Mouse (Mus musculus) frontal cortex, postnatal 36 days (tissue): ENCODE data around the gene Pkd1.

ENCODE experiments used
- DNase-seq, 2 experiments: peaks; one replicate each; pipeline ENCODE4 v3.0.0; 2022; ENCODE audit warnings: low spot score in 2 of 2

The Pkd1 gene

DNA sequence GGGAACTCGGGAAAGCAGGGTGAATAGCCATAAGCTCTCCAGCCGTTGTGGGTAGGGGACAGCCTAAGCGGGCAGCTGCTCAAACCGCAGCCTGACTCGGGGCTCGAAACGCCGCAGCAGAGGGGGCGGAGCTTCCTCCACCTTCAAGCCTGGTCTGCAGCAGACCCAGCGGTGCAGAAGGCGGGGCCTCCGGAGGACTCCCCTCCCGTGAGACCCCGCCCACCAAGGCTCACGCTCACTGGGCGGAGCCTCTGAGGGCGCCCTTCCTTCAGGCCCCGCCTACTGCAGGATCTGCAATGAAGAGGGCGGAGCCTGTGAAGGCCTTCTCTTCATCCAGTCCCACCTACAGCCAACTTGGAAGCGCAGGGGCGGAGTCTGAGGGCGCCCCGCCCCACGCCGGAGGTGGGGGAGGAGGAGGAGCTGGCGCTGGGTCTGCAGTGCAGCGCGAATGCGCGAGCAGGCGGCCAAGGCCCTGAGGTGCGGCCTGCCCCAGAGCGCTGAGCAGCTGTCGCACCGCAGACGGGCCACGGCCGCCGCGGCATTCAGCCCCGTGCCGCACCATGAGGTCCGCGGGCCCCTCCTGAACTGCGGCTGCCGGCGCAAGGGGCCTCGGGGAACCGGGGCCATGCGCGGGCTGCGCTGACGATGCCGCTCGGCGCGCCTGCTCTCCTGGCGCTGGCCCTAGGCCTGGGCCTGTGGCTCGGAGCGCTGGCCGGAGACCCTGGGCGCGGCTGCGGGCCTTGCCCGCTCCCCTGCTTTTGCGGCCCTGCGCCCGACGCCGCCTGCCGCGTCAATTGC is at the start of gene Pkd1:
Gene Pkd1, plus strand, starts transcription at position 217 of the 798 bp plus-strand sequence.
- DNase-seq: peak; percentile 94 to 98

DNA sequence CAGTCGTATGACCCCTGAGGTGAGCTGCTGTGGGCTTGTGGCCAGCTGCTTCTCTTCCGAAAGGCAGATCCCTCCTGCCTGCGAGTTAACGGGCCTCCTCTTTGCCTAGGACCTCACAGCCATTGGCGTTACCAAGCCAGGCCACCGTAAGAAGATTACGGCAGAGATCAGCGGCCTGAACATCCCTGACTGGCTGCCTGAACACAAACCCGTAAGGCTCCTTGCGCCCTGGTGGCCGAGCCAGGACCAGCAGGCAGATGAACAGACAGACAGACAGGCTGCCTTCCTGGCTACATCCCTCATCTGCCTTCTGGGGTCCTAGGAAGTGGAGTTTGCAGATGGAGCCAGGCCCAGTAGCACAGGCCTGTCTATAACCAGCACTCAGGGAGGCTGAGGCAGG is 47.4 kb upstream of the Pkd1 start:
- DNase-seq: no peak

DNA sequence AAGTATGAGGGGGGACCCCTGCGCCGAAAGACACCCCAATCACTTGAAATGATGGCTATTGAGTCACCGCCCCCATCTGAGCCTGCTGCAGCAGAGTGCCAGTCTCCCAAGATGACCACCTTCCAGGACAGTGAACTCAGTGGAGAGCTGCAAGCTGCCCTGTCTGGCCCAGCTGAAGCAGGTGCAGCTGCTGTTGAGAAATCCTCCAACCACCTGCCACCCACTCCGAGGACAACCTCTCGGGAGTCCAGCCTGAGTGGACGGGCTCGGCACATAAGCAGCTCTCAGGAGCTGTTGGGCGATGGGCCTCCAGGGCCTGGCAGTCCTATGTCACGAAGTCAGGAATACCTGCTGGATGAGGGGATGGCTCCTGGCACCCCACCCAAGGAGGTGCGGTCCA is 45.5 kb upstream of the Pkd1 start:
- DNase-seq: no peak

DNA sequence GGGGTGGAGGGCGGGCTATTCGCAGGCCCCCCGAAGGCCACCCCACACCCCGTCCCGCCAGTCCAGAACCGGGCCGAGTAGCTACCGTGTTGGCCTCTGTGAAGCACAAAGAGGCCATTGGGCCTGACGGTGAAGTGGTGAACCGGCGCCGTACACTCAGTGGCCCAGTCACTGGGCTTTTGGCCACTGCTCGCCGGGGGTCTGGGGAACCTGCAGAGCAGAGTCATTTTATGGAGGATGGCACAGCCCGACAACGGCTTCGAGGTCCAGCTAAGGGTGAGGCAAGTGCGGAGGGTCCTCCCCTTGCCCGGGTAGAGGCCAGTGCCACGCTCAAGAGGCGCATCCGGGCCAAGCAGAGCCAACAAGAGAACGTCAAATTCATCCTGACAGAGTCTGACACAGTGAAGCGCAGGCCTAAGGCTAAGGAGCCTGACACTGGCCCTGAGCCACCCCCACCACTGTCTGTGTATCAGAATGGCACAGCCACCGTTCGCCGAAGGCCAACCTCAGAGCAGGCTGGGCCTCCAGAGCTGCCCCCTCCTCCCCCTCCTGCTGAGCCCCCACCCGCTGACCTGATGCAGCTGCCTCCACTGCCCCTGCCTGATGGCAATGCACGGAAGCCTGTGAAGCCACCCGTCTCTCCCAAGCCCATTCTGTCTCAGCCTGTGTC is 44.2 kb upstream of the Pkd1 start:
- DNase-seq: no peak

DNA sequence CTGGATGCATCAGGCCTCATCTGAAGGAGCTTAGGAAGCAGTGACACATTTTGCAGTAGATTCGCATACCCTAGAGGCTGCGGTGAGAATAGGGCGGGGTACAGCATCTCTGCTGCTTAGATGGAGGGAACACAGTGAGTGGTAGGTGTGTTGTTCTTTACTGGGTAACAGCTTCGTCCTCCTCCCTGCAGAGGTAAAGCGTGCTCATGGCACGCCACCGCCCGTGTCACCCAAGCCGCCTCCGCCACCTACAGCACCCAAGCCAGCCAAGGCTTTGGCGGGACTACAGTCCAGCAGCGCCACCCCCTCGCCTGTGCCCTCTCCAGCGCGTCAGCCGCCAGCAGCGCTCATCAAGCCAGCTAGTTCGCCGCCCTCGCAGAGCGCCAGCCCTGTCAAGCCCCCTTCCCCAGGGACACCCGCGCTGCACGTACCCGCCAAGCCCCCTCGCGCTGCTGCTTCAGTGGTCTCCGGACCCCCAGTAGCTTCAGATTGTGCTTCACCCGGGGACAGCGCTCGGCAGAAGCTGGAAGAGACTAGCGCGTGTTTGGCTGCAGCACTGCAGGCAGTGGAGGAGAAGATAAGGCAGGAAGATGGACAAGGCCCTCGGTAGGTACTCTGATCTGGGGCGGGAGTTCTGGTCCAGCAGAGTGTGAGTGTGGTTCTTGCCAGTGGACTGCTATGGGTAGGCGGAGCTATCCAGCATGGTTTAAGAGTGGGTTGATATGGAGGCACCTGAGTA is 43.1 kb upstream of the Pkd1 start:
- peak; percentile 71 to 76 for DNase-seq

DNA sequence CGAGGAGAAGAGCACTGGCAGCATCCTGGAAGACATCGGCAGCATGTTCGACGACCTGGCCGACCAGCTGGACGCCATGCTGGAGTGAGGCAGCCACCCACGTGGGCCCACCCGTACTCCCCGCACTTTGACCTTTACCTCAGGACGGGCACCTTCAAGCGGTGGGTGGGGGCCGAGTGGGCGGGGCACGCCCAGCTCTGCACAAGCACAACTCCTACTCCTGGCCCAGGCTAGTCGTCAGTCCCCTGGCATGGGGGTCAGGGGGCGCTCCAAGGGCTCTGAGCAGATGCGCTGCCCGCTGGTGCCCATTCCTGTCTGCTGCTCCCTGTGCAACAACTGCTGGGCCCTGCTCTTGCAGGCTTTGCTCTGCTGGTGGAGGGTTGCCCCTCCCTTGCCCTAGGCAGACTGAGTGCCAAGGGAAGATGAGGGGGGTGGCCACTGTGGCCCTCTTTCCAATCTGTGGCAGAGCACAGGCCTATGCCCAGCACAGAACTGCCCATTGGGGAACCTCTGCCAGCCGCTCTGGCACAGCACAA is 42.4 kb upstream of the Pkd1 start:
- DNase-seq: no peak

DNA sequence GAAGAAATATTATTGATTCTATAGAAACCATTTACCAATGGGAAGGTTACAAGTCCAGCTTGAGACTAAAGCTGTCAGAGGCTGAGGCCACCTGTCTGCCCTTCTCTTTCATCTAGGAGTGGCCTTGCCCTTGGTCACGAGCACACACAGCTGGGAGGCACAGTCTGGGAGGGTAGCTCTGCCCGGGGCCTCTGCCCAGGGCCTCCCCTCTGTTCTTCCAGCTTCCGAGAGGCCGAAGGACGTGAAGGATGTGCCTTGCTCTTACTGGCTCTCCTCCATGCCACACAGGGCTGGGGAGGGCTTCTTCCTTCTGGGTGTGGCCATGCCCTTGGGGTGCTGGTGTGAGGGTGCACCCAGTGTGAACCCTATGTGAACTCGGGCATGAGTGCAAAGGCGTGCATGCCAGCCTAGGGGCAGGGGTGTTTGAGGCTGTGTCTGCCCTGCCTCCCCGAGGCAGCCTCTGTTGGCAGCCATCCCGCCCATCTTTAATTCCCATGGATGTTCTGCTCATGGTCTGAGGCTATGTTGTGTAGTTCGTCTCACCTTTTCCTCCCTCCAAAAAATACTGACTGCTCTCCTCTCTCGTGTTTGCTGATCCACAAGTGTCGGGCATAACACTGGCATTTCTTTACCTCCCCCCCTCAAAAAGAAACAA is 41.7 kb upstream of the Pkd1 start:
- no peak for DNase-seq

DNA sequence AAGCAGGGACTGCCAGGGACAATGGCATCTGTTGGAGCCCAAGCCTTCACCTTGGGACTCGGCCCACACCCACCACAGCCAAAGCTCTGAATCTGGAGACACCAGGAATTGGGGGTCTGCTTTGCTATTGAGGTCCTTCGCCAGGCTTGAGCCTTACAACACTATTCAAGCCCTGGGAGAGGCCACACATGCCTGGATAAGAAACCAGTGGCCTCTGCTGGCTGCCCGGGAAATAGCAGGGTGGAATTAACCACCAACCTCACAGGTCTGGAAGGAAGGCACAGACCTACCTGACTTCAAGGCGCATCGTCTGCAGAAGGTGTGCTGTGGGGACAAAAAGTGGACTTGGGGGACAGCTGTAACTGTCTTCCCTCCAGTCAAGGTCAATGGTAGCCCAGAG is 36.0 kb upstream of the Pkd1 start:
- peak; percentile 64 to 82 for DNase-seq

DNA sequence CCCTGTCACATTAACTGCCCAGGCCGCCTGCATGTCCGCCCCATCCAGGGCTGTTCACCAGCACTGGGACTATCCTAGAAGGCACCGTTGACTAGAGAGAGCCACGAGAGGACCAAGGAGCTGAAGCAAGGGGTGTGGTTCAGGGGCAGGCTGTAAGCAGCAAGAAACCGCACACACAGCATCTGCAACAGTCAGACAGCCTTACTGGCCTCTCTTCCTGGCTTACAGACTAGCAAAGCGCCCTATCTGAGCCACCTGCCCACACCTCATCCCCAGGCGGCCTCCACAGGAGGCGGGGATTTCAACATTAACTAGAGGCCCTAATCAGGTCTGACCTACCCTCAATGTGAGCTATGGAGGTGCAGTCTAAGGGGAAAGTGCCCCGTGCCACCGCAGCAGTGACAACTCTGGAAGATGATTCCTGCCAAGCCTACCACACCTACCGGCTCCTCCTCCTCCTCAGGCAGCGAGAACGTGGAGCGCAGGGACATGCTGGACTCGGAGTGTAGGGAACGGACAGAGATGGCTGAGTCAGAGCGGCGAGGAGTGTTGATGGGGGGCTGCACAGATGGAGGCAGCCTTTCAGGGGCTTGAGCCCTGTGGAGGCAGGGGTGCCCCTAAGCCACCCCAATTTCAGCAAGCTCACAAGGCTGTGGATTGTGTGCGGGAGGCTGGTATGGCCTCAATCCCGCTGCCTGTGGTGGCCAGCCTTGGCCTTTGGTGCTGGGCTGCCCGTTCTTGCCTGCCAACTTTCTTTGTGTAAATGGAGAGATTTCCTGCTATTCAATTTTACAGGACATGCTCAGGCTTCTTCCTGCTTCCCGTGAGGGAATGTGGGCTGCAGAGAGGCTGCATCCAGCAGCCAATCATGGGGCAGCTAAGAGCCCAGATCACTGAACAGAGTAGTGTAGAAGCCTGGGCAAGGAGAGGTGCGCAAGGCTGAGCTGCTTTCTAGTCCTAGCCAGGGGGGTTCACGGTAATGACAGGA is 35.1 kb upstream of the Pkd1 start:
- no peak for DNase-seq

DNA sequence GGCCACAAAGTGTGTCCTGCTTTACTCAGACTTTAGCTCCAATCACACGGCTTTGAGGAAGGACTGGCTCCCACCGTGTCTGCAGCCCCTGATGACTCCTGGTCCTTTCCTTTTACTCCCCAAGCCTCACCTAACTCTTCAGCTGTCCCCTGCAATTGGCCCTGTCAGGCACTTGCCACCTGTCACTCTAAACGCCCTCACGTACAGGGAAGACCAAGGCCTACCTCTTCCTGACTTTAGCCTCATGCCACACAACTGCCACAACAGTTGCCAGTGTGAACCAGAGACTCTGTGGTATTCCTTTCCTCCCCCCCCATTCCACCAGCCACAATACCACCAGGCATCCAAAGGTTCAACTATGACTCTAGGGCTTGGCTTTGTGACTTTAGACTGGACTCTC is 29.2 kb upstream of the Pkd1 start:
- no peak for DNase-seq

DNA sequence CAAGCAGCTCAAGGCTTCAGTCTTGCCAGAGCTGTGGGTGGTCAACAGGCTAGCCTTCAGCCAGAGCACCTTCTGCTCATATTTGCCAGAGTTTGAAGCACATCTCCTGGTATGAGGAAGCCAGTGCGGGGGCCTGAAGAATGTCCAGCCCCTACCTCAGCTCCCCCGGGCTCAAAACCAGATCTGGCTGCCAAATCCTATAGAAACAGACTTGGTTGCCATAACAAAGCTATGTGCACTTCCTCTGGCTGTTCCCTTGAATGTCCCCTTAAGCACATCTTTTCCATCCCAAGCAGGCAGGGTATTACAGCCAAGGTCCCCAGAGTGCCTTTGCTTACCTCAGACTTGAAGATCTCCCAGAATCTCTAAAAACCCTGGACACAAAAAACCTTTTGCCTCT is 24.9 kb upstream of the Pkd1 start:
- no peak for DNase-seq

DNA sequence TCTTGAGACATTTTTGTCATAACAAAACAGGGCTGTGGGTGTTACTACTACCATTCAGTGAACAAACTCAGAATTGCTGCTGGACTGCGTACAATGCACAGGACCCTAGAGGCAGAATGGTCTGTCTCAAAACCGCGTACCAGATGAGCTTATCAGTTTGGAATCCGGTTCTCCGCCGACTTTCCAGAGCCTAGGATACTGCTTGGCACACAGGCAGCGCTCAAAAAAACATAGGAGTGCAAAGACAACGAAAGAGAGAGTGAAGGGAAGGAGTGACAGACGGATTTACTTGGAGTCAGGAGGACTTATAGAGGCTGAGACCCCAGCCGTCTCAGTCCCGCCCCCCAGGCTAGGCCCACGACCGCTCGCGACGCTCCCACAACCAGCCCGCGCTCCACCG is 22.3 kb upstream of the Pkd1 start:
- DNase-seq: no peak

DNA sequence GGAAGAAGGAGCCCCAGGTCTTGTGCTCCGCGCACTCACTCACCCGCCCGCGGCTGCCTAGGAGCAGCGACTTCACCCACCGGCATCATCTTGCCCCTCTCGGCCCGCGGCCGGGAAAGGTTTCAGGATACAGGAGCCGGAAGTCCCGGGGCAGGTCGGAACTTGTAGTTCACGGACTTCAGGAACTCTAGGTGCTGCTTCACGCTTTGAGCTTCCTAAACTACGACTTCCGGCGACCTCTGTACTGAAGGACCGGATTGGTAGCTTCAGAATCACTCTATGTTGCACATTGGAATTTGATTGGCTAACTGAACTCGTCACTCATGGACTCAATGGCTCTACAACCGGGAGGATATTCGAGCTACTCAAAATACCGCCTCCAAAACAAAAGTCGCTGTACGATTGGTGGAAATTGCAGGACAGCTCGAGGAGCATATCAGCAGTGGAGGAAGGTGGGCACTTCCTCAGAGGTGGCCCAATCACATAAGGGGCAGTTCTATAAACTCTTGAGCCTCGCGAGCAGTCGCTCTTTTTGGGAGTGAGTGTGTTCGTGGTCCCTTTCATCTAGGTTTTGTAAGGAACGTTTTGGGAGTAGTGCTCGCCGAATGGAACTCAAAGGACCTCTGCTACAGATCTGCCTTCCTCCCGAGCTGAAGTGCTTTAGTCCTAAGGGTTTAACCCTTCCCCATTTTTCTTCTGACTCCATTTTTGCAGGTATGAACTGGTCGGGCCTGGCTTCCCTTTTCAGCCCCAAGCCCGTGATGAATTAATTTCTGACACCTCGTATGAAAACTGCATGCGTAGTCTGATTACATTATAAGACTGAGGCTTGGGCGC is 21.7 kb upstream of the Pkd1 start, which contains the start of gene Traf7:
Gene Traf7, minus strand, starts transcription at position 216 of the 837 bp plus-strand sequence.
- DNase-seq: peak; percentile 91 to 97

DNA sequence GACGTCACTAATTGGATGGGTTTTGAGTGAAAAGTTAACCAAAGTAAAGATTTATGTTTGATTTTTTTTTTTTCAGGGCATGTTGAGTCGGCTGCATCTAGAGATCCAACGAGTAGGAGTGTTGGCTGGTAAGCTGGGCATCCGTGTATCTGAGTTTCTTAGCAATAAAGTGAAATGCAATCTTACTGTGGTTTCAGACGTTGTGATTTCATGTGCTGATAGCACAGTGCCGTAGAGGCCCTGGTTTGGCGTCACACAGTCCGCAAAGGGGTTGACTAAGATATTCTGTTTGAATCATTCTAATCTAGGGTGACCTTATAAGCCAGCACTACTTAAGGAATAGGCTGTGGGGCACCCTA is 21.1 kb upstream of the Pkd1 start:
- DNase-seq: no peak

DNA sequence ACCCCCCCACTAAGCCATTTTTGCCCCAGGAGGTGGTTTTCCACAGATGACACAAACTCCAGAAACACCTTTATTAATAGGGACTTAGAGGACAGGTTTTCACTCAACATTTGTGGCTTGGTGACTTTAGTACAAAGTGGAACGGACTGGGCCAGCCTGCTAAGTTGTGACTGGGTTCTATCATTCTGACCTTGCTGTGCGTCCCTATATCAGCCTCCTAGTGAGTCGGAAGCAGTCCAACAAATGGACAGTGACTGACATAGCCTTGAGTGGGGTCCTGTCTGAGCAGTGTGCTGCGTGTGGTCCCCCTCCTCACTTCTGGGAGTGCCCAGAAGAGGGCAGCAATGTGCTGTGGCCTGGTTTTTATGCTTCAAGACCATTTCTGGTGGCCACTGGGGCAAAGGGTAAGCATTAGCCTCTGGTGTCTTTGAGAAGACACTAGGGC is 20.6 kb upstream of the Pkd1 start:
- DNase-seq: no peak

DNA sequence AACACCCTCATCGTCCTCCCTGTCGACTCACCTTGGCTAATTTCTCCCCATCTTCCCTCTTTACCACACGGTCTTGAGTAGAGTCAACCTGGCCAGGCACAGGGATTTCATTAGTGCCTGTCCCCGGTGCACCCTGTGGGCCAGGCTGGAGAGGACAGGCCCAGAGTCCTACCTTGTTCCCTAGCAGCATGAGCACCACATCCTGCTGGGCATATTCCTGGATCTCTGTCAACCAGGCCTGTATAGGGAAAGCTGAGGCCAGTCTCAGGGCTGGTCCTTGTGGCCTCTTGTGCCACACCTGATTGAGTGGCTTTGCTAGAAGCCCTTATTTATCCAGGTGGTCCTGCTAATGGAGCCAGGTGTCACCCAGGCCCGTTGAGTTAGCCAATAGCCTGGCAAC is 19.8 kb upstream of the Pkd1 start:
- DNase-seq: no peak

DNA sequence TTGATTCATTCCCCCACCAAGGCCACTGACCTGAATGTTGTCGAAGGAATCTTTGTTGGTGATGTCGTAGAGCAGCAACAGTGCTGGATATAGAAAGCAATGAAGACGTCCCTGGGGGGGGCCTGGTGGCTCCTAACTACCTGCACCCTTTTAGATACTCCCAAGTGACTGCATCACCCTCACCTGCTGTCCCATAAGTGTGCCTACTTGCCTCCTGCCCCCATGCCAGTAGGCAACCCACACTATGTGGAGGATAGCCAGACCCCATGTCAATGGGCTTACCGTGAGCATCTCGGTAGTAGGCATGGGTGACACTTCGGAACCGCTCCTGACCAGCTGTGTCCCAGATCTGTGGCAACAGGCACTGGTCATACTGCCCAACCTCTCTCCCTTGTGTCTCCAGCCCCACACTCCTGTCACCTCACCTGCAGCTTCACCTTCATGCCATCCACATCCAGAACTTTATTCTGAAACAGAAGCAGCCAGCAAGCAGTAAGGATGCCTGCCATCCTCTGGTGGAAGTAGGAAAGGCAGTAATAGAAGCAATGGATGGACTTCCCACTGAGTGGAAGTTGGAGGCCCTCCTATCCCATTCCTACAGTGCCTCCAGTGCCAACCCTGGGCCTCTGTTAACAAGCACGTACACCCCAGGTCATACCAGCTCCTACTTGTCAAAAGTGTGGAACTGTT is 19.1 kb upstream of the Pkd1 start:
- no peak for DNase-seq

DNA sequence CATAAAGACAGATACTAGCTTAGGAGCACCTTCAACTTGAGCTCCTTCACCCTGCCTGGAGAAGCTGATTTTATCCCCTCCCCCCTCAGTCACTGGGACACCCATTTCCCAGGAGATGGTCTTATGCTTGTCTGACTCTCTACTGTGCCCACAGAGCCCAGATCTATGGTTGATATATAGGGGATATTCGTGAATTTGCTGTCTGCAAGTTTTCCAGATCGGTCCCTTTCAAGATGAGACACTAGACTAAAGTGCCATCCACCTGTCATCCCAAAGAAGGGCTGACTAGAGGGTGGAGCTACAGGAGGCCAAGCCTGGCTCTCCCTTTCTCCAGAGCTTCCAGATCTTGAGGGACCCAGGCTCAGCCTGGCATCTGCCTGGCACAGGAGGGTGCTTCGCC is 18.6 kb upstream of the Pkd1 start:
- no peak for DNase-seq

DNA sequence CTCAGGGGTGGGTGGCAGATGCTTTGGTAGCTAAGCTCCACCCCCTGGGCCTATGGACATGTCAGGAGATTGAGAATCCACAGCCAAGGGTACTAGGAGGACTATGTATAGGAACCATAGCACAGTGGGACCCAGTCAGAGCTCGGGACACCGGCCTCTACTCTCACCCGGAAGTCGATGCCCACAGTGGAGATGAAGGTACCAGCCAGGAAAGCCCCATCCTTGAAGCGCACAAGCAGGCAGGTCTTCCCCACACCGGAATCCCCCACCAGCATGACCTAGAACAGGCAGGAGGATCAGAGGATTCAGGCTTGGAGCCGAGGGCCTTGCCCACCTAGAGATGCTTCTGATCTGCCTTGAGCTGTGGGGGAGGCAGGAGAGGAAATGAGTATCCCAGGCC is 17.6 kb upstream of the Pkd1 start:
- DNase-seq: no peak
